Mouse (Mus musculus): ENCODE data around the gene Slc22a1.

DNA sequence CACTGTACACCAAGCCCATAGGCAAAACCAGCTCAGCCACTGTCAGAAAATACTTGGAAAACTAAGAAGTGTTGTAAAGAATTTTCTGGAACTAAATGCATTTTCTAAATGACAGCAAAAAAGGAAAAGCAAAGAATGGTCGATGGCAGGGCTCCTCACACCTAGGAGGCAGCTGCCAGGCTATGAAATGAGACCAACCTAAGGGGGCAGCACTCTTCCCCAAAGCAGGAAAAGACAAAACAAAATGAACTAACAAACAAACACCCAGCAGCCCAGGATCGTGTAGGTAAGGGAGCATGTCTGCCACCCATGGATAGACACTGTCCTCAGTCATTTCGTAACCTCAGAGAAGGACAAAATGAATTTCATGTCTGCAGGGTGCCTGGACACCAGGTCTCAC, 37.4 kb upstream of the Slc22a1 start:
- TF ChIP-seq CTCF (IDR thresholded peaks at IDR 0.05; ENCODE audit: control insufficient read depth, insufficient read depth, low read length) (no peak), POLR2A (IDR thresholded peaks at IDR 0.05; ENCODE audit: borderline replicate concordance, control insufficient read depth, low read depth, low read length) (no peak)
